Mouse (Mus musculus) forebrain, postnatal 0 days (tissue): ENCODE measurements at regions not wholly inside any gene's neighbourhood (a gene's known extent, or its start where the extent isn't known, plus 50 kb on each side); places are given as distances from the start of the nearest gene placed in this dataset.

Experiments
- ATAC-seq: fragments of 200-750 bp; cut with Nextera tagmentation; 2 replicates; pipeline ENCODE4 v1.8.0; 2017; ENCODE audit warnings: mild to moderate bottlenecking, moderate library complexity
- DNase-seq: peaks from one replicate; pipeline ENCODE4 v3.0.0-alpha.2; 2015
- H3K27ac ChIP-seq: fragments of 300-500 bp; sonication (generic); 2 replicates; pipeline ENCODE4 v1.5.1; 2014; ENCODE audit warnings: low read depth, mild to moderate bottlenecking, antibody characterized with exemption, low read length, moderate library complexity, mixed read lengths
- H3K27me3 ChIP-seq: fragments of 300-500 bp; sonication (generic); 2 replicates; pipeline ENCODE4 v1.6.1; 2014; ENCODE audit warnings: mild to moderate bottlenecking, low read length, mixed read lengths; ENCODE audit not compliant: insufficient read depth
- H3K36me3 ChIP-seq: fragments of 300-500 bp; sonication (generic); 2 replicates; pipeline ENCODE4 v1.6.1; 2014; ENCODE audit warnings: mild to moderate bottlenecking, moderate library complexity; ENCODE audit not compliant: insufficient read depth
- H3K4me1 ChIP-seq: fragments of 300-500 bp; sonication (generic); 2 replicates; pipeline ENCODE4 v1.6.1; 2014; ENCODE audit warnings: antibody characterized with exemption; ENCODE audit not compliant: insufficient read depth
- H3K4me2 ChIP-seq: fragments of 300-500 bp; sonication (generic); 2 replicates; pipeline ENCODE4 v1.6.1; 2014; ENCODE audit warnings: low read depth, mild to moderate bottlenecking, moderate library complexity
- H3K4me3 ChIP-seq: fragments of 300-500 bp; sonication (generic); 2 replicates; pipeline ENCODE4 v1.5.1; 2014; ENCODE audit warnings: low read depth, low read length, mixed read lengths
- H3K9ac ChIP-seq: fragments of 300-500 bp; sonication (generic); 2 replicates; pipeline ENCODE4 v1.6.1; 2014; ENCODE audit warnings: mild to moderate bottlenecking
- H3K9me3 ChIP-seq: fragments of 300-500 bp; sonication (generic); 2 replicates; pipeline ENCODE4 v1.6.1; 2016; ENCODE audit warnings: low read length
- CTCF ChIP-seq: sonication (generic); IDR thresholded peaks from 2 replicates; pipeline ENCODE4 v1.5.1; 2016; ENCODE audit warnings: antibody characterized with exemption, control low read depth, low read depth
- WGBS: fragments of 180-500 bp; shearing (Covaris S2); extraction: QIAGEN DNeasy Blood & Tissue Kit; methylation state at CpG from one replicate; pipeline ENCODE4 v1.1.7; 2014; 5-methylcytosine and 5-hydroxymethylcytosine counted together
- microRNA-seq, 2 experiments: library from miRNA; unstranded; fragments of <30 nt; microRNA quantifications; one replicate each; pipeline ENCODE4; 2016

DNA sequence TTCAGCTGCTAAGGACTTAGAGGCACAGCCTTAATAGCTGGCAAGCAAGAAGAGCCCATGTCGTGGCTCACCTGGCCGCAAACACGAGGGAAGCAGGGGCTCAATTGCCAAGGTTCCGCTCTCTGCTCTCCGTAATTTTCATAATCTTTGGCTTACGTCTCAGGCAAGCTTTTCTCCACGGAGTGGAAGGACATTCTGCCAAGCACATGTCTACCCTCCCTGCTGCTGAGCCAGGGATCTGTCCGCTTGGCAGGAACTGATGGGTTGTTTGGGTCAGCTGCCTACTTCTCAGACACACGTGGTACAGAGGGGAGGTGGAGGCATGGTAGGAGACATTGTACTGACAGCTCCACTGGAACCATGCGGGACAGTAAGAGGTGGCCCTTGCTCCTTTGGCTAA is 61.7 kb upstream of the Zbtb40 start:
- no peaks in the 10 kb centered on the region for H3K4me1 ChIP-seq
- no peak overlapping the region for H3K4me3 ChIP-seq
- no peak for ATAC-seq
- no peaks in the 10 kb centered on the region for H3K9me3 ChIP-seq
- DNase-seq = no peak
- 53% methylated on average over 10 of the region's 10 CpGs for WGBS
- H3K27ac ChIP-seq = no peak overlapping the region
- H3K9ac ChIP-seq = no peak overlapping the region
- H3K27me3 ChIP-seq = no peaks in the 10 kb centered on the region
- TF ChIP-seq CTCF = no peak
- no peaks in the 10 kb centered on the region for H3K36me3 ChIP-seq
- no peak overlapping the region for H3K4me2 ChIP-seq

DNA sequence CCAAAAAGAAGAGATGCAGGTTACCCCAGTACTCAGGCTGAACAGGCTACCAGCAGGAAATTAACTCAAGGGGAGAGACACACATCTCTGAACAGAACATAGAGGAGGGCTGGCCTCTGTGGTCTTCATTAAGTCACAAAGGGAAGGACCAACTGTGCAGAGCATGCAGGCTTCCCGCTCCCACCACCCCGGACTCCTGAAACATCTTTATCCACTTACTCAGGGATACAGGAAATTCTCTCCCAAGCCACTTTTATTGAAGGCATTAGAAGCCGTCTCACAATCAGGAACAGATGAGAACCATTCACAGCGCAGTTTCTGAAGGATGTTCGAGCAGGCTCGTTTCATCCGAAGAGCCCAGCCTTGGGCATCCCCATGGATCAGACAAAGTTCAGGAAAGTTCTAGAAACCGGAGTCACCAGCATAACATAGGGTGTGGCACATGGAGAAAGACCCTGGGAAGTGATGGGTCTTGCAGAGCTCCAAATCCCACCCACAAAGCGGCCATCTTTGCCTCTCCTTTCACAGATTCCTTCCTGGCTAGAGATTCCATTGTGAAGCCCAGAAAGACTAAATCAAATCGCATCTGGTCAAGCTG is 55.9 kb upstream of the Zbtb40 start:
- H3K9ac ChIP-seq = no peak overlapping the region
- ATAC-seq (no peak), DNase-seq (no peak)
- WGBS = 87% methylated on average over 10 of the region's 10 CpGs
- no peaks in the 10 kb centered on the region for H3K9me3 ChIP-seq
- H3K27me3 ChIP-seq = no peaks in the 10 kb centered on the region
- no peak overlapping the region for H3K4me3 ChIP-seq
- H3K36me3 ChIP-seq = no peaks in the 10 kb centered on the region
- no peak overlapping the region for H3K4me2 ChIP-seq
- H3K4me1 ChIP-seq = no peaks in the 10 kb centered on the region
- TF ChIP-seq CTCF = no peak
- no peak overlapping the region for H3K27ac ChIP-seq

DNA sequence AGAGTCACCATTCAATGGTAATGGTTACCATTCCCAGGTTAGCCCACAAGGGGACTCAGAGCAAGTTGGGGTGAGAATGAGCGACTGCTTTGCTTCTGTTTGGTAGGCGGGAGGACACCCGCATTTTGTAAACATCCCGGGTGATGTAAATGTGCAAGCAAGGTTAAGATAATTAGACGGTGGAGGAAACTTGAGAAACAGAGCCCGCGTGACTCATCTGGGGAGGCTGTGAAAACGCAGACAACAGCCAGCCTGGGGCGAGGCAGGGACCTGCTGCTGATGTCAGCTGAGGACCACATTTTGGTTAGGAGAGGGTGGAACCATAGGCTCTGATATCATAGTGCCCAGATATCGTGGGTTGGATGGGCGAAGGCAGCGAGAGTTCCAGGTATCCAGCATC is 52.6 kb upstream of the Zbtb40 start:
- H3K9me3 ChIP-seq = no peaks in the 10 kb centered on the region
- no peaks in the 10 kb centered on the region for H3K36me3 ChIP-seq
- DNase-seq (no peak), ATAC-seq (no peak)
- no peak overlapping the region for H3K27ac ChIP-seq
- no peak overlapping the region for H3K4me2 ChIP-seq
- H3K4me3 ChIP-seq = no peak overlapping the region
- H3K27me3 ChIP-seq = no peaks in the 10 kb centered on the region
- WGBS = 89% methylated on average over 12 of the region's 12 CpGs
- no peak overlapping the region for H3K9ac ChIP-seq
- H3K4me1 ChIP-seq = no peaks in the 10 kb centered on the region
- TF ChIP-seq CTCF = no peak

DNA sequence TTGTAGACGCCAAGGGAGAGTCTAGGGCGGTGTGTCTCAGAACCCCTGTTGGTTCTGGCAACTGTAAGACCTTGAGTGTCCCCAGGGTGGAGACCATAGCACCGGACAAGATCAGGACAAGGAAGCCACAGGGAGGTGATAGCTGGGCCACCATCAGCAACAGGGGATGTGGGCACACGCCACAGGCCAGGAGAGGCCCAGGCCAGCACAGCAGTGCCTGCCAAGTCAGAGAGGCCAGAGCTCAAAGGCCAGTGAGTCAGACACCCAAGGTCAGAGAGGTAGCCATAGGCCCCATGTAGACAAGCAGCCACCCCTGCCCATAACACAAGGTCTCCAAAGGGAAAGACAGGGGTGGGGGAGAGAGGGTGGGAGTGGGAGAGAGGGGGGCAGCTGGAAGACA is 52.2 kb upstream of the Zbtb40 start:
- no peak for TF ChIP-seq CTCF

More for the DNA sequence above, 52.2 kb upstream of the Zbtb40 start:
- DNase-seq (no peak), ATAC-seq (no peak)
- no peaks in the 10 kb centered on the region for H3K27me3 ChIP-seq
- no peaks in the 10 kb centered on the region for H3K4me1 ChIP-seq
- 97% methylated on average over 4 of the region's 4 CpGs for WGBS
- no peak overlapping the region for H3K27ac ChIP-seq
- no peak overlapping the region for H3K9ac ChIP-seq
- H3K9me3 ChIP-seq = no peaks in the 10 kb centered on the region
- no peak overlapping the region for H3K4me3 ChIP-seq
- H3K4me2 ChIP-seq = no peak overlapping the region
- H3K36me3 ChIP-seq = no peaks in the 10 kb centered on the region

Small RNAs in the stretch of these regions (microRNA-seq; reads per million reads assigned to microRNA genes)
- 0 reads per million in 2 experiments for gene Gm23263
- 0 reads per million in 2 experiments for gene Gm25399
